Mouse (Mus musculus) mouse trophoblast stem cell (cell line): ENCODE measurements around the gene Nrde2.
"Not testable (repeated sequence)": the region's sequence is repeated elsewhere in the genome, so short reads cannot be mapped to it uniquely, and the experiment has no call there.

Experiments
- in situ Hi-C, 2 experiments: fragments of 300-500 bp; cut with MseI, MboI; formaldehyde crosslinking; loops; 2 replicates in 1 of 2; 3 replicates in 1 of 2; pipeline ENCODE4 v1.15.1; 2025

Gene Nrde2

GRCm38 (mm10) chr12:100159261-100159975 lies at the start of gene Nrde2:
TSS of gene Nrde2 (minus strand) at chr12:100159653.
- in situ Hi-C loops, result no loop called here

DNA sequence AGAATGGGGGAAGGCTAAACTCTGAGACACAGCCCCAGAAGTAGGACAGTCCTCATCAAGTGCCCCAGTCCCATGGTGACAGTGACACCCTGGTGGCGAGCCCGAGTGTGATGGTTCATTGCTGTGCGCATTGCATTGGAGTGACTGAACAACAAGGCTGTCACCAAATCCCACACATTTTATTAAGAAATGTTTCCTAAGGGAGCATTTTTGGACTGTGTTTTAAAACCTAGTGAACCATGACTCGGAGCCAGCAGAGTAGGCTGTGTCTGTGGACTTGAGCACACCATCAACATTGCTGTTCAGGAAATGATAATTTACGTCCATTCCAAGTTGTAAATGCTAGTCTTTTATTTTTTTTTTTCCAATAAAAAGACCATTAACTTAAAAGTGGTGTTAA lies 47.5 kb upstream of the Nrde2 start:
- in situ Hi-C loops, result no loop called here

- in situ Hi-C loops, result no loop called here
Observed at GRCm38 (mm10) chr12:100206521-100206920, 47.1 kb upstream of the Nrde2 start.

GRCm38 (mm10) chr12:100205156-100205555 lies 45.7 kb upstream of the Nrde2 start:
- in situ Hi-C loops, result no loop called here

GRCm38 (mm10) chr12:100203759-100204158 lies 44.3 kb upstream of the Nrde2 start:
- in situ Hi-C loops, result no loop called here

GRCm38 (mm10) chr12:100201838-100202237 lies 42.4 kb upstream of the Nrde2 start:
- in situ Hi-C loops, result no loop called here

- in situ Hi-C loops, result no loop called here
Observed at GRCm38 (mm10) chr12:100201363-100201711, 41.9 kb upstream of the Nrde2 start.

- in situ Hi-C loops, result no loop called here
Observed at GRCm38 (mm10) chr12:100200645-100201362, 41.4 kb upstream of the Nrde2 start.

GRCm38 (mm10) chr12:100199891-100200644 lies 40.6 kb upstream of the Nrde2 start:
- in situ Hi-C loops, result no loop called here

GRCm38 (mm10) chr12:100198967-100199660 lies 39.7 kb upstream of the Nrde2 start, which contains the start of gene Calm1:
TSS of gene Calm1 (plus strand) at chr12:100199435.
- in situ Hi-C loops, result no loop called here

DNA sequence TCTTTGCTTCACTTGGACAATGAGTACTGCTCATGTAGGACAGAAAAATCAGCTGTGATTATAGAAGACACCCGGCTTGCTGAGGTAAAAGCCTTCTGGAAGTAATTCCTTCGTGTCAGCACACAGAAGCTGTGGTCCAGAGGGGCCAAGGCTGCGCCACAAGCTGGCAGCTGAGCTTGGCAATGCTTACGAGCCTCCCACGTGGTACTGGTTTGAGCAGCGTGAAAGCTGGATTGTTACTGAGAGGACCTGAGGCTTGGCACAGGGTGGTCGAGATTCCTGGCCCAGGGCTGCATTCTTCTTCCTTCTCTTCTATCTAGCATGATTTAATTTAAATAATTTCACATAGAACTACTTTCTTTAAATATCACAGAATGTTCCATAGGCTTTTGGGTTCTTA lies 37.3 kb upstream of the Nrde2 start:
- in situ Hi-C loops, result no loop called here

DNA sequence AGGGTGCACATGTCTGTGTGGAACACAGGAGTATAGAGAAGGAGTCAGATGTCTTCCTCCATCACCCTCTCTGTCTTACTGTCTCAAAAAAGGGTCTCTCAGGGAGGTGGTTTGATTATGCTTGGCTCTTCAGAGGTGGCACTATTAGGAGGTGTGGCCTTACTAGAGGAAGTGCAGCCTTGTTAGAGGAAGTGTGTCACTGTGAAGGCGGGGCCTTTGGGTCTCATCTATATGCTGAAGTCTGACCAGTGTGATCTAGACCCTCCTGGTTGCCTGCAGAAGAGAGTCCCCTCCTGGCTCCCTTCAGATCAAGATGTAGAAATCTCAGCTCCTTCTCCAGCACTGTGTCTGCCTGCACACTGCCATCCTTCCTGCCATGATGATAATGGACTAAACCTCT lies 34.7 kb upstream of the Nrde2 start:
- in situ Hi-C loops, result no loop called here

DNA sequence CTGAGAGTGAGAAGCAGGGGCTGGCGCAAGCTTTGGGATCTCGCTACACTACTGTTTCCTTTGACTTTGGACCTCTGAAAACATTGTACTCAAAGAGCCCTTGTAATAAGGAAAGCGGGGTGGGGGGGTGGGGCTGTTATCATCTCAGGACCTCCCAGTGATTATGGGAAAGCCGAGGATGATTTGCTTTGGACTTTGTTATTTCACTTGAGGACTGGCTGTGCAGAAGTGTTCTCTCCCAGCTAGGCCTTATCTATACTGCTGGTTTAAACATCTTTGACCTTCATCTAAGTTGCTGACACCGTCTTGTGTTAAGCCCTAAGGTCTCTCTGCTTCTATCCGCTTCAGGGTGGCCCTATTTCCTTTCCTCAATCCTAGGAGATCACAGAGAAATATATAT lies 31.3 kb upstream of the Nrde2 start:
- in situ Hi-C loops, result no loop called here

DNA sequence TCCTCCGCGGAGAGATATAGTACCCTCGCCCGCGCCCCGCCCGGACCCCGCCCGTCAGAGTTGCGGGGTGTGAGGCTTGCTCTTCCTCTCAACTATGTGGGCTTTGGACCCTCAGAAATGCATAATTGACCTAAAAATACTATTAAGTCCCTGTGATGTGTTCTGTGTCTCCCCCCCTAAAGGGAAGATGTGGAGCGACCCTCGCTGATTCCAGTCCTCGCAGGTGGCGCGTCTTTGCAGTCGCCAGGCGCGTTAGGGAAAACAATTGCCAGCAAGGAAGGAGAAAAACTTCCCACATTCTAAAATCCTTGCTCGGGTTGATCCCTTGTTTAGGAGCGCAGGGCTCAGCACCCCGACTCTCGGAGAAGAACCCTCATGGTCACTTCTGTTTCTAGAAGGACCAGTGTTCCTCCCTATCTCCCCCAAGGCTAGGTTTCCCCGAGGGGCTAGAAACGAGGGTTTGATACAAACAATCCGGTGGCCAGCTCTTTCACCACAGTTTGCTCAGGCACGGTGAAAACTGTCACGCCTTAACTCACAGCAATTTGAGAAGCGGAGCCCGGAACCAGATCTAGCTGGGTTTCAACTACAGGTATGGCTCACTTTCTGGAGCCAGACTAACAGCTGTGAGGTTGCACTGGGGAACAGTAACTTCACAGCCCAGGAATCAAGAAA lies 28.4 kb upstream of the Nrde2 start:
- in situ Hi-C loops, result no loop called here

- in situ Hi-C loops, result no loop called here
Observed at GRCm38 (mm10) chr12:100187013-100187755, 27.7 kb upstream of the Nrde2 start.

DNA sequence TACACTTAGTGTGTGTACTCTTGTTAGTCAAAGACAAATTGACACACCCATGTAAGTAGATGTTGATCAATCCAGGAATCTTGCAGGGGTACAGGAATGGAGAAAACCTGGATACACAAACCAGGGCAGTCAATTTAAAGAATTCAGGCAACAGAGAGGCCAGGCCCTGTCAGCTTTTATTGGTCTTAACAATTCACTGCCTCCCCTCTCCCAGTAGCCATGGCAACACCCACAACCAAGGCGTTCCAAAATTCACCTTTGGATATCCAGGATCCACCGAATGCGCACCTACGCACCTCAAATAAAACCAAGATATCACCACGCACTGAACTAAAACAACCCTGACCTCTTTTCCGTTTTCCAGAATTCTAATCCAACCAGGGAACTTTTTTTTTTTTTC lies 26.9 kb upstream of the Nrde2 start:
- in situ Hi-C loops, result no loop called here

- in situ Hi-C loops, result no loop called here
Observed at GRCm38 (mm10) chr12:100185897-100186296, 26.4 kb upstream of the Nrde2 start.

DNA sequence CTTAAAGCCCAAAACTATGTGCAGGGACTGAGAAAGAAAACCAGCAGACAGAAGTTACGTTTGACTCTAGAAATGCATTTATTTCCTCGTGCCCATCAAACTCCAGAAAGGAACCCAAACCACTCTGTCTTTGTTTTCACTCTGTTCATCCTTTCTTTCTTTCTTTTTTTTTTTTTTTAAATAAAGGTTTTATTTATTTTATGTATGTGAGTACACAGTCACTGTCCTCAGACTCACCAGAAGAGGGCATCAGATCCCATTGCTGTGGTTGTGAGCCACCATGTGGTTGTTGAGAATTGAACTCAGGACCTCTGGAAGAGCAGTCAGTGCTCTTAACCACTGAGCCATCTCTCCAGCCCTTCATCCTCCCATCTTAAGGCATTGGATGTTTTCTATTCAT lies 25.5 kb upstream of the Nrde2 start:
- in situ Hi-C loops, result not testable (repeated sequence)

DNA sequence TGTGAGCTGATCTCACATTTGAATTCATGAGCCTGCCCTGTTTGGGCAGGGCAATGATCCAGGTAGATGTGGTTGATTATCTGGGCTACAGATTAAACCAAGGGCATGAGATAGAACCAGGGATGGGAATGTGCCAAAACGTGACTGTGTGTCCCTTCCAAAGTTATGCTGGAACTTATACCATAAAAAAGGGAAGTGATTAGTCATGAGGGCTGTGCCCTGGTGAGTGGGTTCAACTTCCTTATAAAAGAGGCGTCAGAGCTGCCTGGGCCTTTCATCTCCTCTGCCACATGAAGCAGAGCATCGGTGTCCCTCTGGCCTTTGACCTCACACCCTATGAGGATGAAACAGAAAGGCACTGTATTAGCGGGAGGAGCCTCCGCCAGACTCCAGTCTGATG lies 24.5 kb upstream of the Nrde2 start:
- in situ Hi-C loops, result no loop called here

GRCm38 (mm10) chr12:100182676-100183075 lies 23.2 kb upstream of the Nrde2 start:
- in situ Hi-C loops, result no loop called here

- in situ Hi-C loops, result no loop called here
Observed at GRCm38 (mm10) chr12:100180802-100181201, 21.3 kb upstream of the Nrde2 start.
